Mouse (Mus musculus) cerebellum, adult 18-20 months (tissue): ENCODE measurements around the gene Apol7c.
"Not testable (repeated sequence)": the region's sequence is repeated elsewhere in the genome, so short reads cannot be mapped to it uniquely, and the experiment has no call there.

Experiments used
- DNase-seq, 2 experiments: peaks; one replicate each; pipeline ENCODE4 v3.0.0; 2021

Gene Apol7c

GRCm38 (mm10) chr15:77533216-77533615 is at the start of gene Apol7c:
Gene Apol7c, minus strand, starts transcription at chr15:77533316.
- no peak for DNase-seq

DNA sequence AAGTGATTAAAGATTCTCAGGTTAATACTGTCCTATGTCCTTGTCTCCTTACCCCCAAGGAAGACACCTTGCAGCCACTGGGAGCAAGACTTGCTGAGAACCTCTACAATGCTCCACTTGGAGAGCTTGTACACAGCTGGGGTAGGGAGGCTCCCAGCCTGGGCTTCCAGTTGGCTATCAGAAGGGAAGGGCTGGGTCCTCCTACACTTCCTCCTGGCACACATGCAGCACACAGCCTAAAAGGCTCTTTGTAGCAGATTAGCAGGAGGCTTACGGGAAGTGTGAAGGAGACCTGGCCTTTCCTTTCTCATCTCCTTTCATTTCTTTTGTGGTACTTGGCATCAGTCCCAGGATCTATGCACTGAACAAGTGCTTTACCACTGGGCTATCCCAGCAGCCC is 48.6 kb upstream of the Apol7c start:
- no peak for DNase-seq

GRCm38 (mm10) chr15:77579311-77579710 is 46.2 kb upstream of the Apol7c start:
- DNase-seq: no peak

DNA sequence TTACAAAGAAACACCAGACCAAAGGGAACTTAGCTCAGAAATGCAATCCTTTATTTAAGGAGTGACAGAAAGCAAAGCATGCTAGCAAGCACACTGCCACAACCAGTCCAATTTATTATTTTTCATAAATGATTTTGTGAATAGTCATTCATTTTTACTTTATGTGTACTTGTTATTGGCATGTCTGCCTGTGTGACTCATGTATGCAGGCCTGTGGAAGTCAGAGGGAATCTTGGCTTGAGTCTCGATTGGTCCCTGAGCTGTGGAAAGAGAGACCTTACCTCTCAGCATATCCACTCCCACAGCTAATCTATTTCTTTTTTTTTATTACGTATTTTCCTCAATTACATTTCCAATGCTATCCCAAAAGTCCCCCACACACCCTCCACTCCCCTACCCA is 45.7 kb upstream of the Apol7c start:
- DNase-seq: no peak

- no peak for DNase-seq
These were observed 30.1 kb upstream of the Apol7c start for GRCm38 (mm10) chr15:77563219-77563618.

- no peak for DNase-seq
These were observed 28.7 kb upstream of the Apol7c start, which contains the start of gene 1700025B11Rik for GRCm38 (mm10) chr15:77561792-77562191. Gene 1700025B11Rik, minus strand, starts transcription at chr15:77561892.

- DNase-seq: not testable (repeated sequence)
These were observed 6.1 kb upstream of the Apol7c start for GRCm38 (mm10) chr15:77539221-77539620.

DNA sequence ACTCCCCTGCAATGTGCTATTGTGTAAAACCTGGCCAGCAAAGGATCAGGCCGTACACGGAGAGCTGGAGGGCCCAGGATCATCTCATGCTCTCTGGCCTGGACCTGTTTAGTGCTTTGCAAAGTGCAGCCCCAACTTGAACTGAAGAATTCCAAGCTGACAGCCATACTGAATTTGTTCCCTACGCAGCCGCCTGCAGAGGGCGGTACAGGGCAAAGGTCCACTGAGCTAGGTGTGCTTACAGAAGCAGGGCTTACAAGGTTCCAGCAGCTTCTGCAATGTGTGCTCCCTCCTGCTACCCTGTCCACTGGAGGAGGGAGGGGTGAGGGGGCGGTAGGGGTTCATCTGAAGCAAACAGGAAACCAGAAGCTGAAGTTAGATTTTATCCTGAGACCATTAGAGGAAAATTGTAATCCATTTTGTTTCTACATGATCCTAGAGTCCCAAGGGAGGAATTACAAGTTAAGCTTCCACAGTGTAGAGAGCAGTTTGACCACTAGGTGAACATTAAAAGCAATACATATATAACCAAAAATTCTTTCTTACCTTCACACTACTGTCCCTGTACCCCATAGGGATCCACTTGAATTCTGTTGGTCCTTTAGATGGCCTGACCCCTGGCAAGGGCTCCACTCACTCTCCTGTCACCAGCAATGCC is 9.8 kb downstream of the Apol7c start:
- peak; percentile 27 to 30 for DNase-seq

DNA sequence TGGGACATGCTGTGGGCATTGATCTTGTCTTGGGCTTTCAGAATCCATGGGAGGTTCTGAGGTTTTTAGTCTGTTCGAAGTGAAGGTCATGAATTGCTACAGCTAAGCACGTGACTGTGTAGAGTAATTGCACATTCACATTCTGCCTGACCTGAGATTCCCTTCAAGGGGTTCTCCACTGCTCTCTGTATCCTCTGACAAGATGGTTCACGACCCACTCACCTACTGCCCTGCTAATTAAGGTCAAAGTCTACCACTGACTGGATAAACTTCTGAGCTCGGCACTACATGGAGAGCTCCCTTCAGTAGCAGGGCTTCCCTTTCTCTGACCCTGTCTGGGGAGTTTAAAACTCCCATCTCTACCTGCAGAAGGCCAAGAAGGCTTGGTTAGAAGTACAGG is 12.5 kb downstream of the Apol7c start:
- DNase-seq: not testable (repeated sequence)

DNA sequence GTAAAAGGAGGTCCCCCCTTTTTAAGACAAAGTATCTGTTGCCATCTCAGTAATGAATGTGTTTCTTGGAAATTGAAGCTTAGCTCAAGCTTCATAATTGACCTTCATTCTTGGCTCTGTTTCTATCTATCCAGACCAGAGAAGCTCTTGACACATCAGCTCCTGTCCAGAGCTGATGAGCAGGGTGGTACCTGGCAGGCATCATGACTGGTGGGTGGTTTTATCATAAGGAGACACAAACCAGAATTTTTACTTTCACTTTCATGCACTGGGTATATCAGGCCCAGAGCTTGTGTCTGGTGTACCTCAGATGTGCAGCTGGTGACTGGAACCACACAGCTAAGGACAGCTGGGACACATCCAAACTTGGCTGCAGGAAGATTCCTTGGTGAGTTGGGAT is 25.1 kb downstream of the Apol7c start, which contains the start of gene Apol11a:
TSS of gene Apol11a (plus strand) at position 306 of the 400 bp plus-strand sequence.
- DNase-seq: not testable (repeated sequence)

GRCm38 (mm10) chr15:77494694-77495093 is 38.4 kb downstream of the Apol7c start:
- DNase-seq: not testable (repeated sequence)

- DNase-seq: not testable (repeated sequence)
These were observed 39.9 kb downstream of the Apol7c start for GRCm38 (mm10) chr15:77493181-77493580.

GRCm38 (mm10) chr15:77482140-77482794 is 50.8 kb downstream of the Apol7c start:
- DNase-seq: no peak

DNA sequence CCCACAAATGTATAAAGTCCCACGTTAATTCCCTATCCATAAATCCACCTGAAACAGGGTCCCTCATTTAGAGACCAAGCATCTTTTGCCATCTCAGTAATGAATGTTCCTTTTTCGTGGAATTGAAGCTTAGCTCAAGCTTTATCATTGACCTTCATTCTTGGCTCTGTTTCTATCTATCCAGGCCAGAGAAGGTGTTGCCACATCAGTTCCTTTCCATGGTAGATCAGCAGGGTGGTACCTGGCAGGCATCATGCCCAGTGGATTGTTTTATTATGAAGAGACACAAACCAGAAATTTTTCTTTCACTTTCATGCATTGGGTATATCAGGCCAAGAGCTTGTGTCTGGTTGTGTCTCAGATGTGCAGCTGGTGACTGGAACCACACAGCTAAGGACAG is 56.4 kb downstream of the Apol7c start, which contains the start of gene Apol10a:
TSS of gene Apol10a (plus strand) at position 355 of the 400 bp plus-strand sequence.
- not testable (repeated sequence) for DNase-seq
